Mouse (Mus musculus) kidney, adult 10 weeks (tissue): ENCODE measurements around the gene Plscr2. TPM values are rescaled to one million over a fixed set of nuclear protein-coding genes. Genes with fewer than 3 reads are reported as not detected.

Experiments
- polyA plus RNA-seq: library from polyadenylated mRNA; stranded (reverse); fragments of 350-450 nt; fragmentation: Illumina TruSeq; extraction: RNeasy Lipid Tissue Mini Kit (QIAGEN cat#74804); gene quantifications from one replicate; pipeline ENCODE4 v1.2.3, GENCODE M21; 2014; ENCODE audit warnings: low read depth, low replicate concordance

Plscr2 gene
- 864 TPM for polyA plus RNA-seq

GRCm38 (mm10) chr9:92275486-92276207 is at the start of gene Plscr2:
Gene Plscr2, plus strand, starts transcription at chr9:92275602.

GRCm38 (mm10) chr9:92249447-92249852 is 26.0 kb upstream of the Plscr2 start, which contains the start of gene Plscr1:
Gene Plscr1, plus strand, starts transcription at chr9:92249750.

GRCm38 (mm10) chr9:92309077-92309476 is 33.7 kb downstream of the Plscr2 start, which contains the start of gene 1700057G04Rik:
Gene 1700057G04Rik, plus strand, starts transcription at chr9:92309377.

Other genes with a start within 250 kb of the Plscr2 start
- gene Plscr5, start 82.7 kb upstream of the Plscr2 start, polyA plus RNA-seq: not detected
- gene Plscr1, start 25.9 kb upstream of the Plscr2 start, polyA plus RNA-seq: 78.1 TPM
- gene 1700057G04Rik, start 33.8 kb downstream of the Plscr2 start, polyA plus RNA-seq: not detected
- gene Plscr4, start 181.8 kb downstream of the Plscr2 start, polyA plus RNA-seq: 37.7 TPM